ENCODE assay signal across 25 mouse cellular contexts in the genomic region with DNA sequence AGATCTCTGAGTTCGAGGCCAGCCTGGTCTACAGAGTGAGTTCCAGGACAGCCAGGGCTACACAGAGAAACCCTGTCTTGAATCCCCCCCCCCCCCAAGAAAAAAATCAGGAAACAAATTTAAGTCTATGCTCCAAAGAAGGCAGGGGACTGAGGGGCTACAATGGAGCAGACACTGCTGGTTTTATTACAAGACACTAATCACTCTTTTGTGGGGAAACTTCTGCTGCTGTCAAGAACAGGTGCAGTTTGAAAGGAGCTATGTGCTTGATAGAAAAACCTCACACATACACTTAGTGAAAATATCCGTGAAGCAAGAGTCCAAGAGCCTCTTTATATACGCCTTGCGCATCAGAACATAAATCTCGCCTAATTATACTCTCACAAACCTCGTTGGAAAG.
"Had no signal": no experiment of that assay in that cellular context is flagged by ENCODE, and none has a peak within 500 bp of the region (broad histone marks: within the 10 kb centered on the region; RNA-seq: fewer than 3 reads in every experiment).

No protein-coding gene starts in this region.

- H3K4me3 ChIP-seq: heart, adult 2 months; heart, embryonic 13.5 days; heart, embryonic 15.5 days; hindbrain, embryonic 12.5 days; intestine, embryonic 15.5 days; layer of hippocampus, adult 2 months; left cerebral cortex, adult 2 months; limb, embryonic 10.5 days; limb, embryonic 12.5 days had no signal

- H3K27ac ChIP-seq: heart, adult 2 months; heart, embryonic 13.5 days; heart, embryonic 15.5 days; hindbrain, embryonic 12.5 days; hindbrain, embryonic 14.5 days; intestine, embryonic 15.5 days; layer of hippocampus, adult 2 months; left cerebral cortex, adult 2 months; limb, embryonic 10.5 days; limb, embryonic 12.5 days had no signal

- H3K4me2 ChIP-seq: heart, embryonic 11.5 days; heart, embryonic 13.5 days; heart, embryonic 15.5 days; hindbrain, embryonic 12.5 days; hindbrain, embryonic 14.5 days; intestine, embryonic 15.5 days; limb, embryonic 12.5 days; liver, embryonic 11.5 days had no signal

- H3K9me3 ChIP-seq: heart, embryonic 13.5 days; heart, embryonic 15.5 days; hindbrain, embryonic 12.5 days; intestine, embryonic 15.5 days; limb, embryonic 10.5 days; limb, embryonic 12.5 days had no signal

- DNase-seq: gastrocnemius, postnatal 14 days; gastrocnemius, postnatal 36 days; heart, adult 2 months; heart, postnatal 14 days; heart, postnatal 36 days; kidney, adult 18-20 months; kidney, adult 8-10 months; kidney, postnatal 10 days; kidney, postnatal 25 days; kidney, postnatal 4 days; liver had no signal

- H3K9ac ChIP-seq: heart, embryonic 13.5 days; heart, embryonic 15.5 days; hindbrain, embryonic 12.5 days; hindbrain, embryonic 14.5 days; intestine, embryonic 15.5 days; limb, embryonic 12.5 days had no signal

- H3K36me3 ChIP-seq: heart, embryonic 13.5 days; heart, embryonic 15.5 days; hindbrain, embryonic 12.5 days; intestine, embryonic 15.5 days; limb, embryonic 10.5 days; limb, embryonic 12.5 days had no signal

- H3K27me3 ChIP-seq: heart, embryonic 13.5 days; heart, embryonic 15.5 days; hindbrain, embryonic 12.5 days; intestine, embryonic 15.5 days; limb, embryonic 12.5 days had no signal

- ATAC-seq: hindbrain, embryonic 16.5 days; inflammation-experienced regulatory T-cells, adult 6 months; intestine, embryonic 15.5 days; intestine, postnatal 0 days had no signal

- H3K4me1 ChIP-seq: heart, embryonic 13.5 days; heart, embryonic 15.5 days; hindbrain, embryonic 12.5 days; intestine, embryonic 15.5 days had no signal
